Mouse (Mus musculus): ENCODE measurements around the gene Mapk14.

Gene Mapk14

GRCm38 (mm10) chr17:28779735-28780134, 88.6 kb downstream of the Mapk14 start:
- no peak for DNase-seq (ENCODE audit: low read depth, low spot score)

DNA sequence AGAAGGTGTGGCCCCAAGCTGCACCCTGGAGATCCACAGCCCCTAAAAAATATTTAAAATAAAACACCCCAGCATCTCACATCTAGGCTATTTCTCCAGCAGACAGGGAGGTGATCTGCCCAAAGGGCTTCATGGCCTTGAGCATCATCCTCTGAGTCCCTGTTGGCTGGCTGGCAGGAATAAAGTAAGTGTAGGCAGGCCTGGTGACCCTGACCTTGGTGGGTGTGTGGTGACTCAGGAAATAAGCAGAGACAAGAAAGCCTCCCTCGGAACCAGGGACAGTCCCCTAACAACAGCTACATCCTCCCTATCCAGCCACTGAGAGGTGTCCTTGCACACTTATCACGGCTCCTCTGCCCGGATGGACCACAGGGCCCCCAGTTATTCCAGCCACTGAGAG, 89.7 kb downstream of the Mapk14 start:
- no peak for DNase-seq (ENCODE audit: low read depth, low spot score)

GRCm38 (mm10) chr17:28781290-28782045, 90.3 kb downstream of the Mapk14 start:
- DNase-seq (ENCODE audit: low read depth, low spot score): no peak

DNA sequence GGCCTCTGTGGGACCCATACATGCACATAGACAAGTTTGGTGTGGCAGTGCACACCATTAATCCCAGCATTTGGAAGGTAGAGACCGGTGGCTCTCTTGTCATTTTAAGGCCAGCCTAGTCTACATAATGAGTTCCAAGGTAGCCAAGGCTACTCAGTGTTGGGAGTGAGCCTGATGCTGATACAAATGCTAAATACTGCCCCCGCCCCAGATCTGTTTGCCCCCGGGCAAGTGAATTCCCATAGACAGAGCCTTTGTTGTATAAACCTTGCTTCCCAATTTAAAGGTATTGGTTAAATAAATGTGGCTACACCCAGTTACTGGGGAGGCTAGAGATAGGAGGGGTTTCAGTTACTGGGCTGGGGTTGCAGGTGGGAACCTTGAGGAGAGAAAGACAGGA, 93.9 kb downstream of the Mapk14 start:
- DNase-seq (ENCODE audit: low read depth, low spot score): no peak

- DNase-seq (ENCODE audit: low read depth, low spot score): no peak
These were observed 96.4 kb downstream of the Mapk14 start for GRCm38 (mm10) chr17:28787507-28787906.

- DNase-seq (ENCODE audit: low read depth, low spot score): no peak
These were observed 105.9 kb downstream of the Mapk14 start for GRCm38 (mm10) chr17:28797031-28797430.
